Mouse (Mus musculus): Measurements from ENCODE around the gene Fgr.

The Fgr gene

GRCm38 (mm10) chr4:133050837-133051549 lies 77.1 kb downstream of the Fgr start:
- DNase-seq (ENCODE audit: low read depth, low spot score), result no peak

- no peak for DNase-seq (ENCODE audit: low read depth, low spot score)
Observed at GRCm38 (mm10) chr4:133051550-133051865, 77.6 kb downstream of the Fgr start.
